Mouse (Mus musculus): ENCODE results near the gene Sim1. TPM values are rescaled to one million over a fixed set of nuclear protein-coding genes. Genes with fewer than 3 reads are reported as not detected.
A peak's percentile ranks its signal among the peaks of the same experiment; 100 is the strongest.

Gene Sim1
- polyA plus RNA-seq (2014; fragmentation: Nextera tagmentation; extraction: Ambion mirVana): 1.5 and 1.8 TPM in 2 replicates

- ATAC-seq: peak; percentile 97
- under 1% methylated on average over 54 of the region's 62 CpGs for WGBS
These were observed at the start of gene Sim1 for GRCm38 (mm10) chr10:50894170-50894991. Sim1 (plus strand) TSS chr10:50894754.

GRCm38 (mm10) chr10:50868202-50868601 is 26.4 kb upstream of the Sim1 start:
- Histone ChIP-seq H3K9me3 (replicated peaks; ENCODE audit: control insufficient read depth, low read length) (no peaks in the 10 kb centered on the region), H3K27ac (ENCODE audit: low read depth, low read length) (no peak overlapping the region), H3K4me3 (ENCODE audit: low read depth, low read length) (no peak overlapping the region), H3K27me3 (replicated peaks; ENCODE audit: control insufficient read depth, insufficient read depth, low read length) (no peaks in the 10 kb centered on the region), H3K9ac (ENCODE audit: low read length) (no peak overlapping the region), H3K4me1 (ENCODE audit: control insufficient read depth, insufficient read depth, low read length) (no peaks in the 10 kb centered on the region), H3K4me2 (ENCODE audit: low read length) (no peak overlapping the region), H3K36me3 (ENCODE audit: control insufficient read depth, insufficient read depth, low read length) (no peaks in the 10 kb centered on the region)
- DNase-seq (ENCODE audit: low spot score): no peak
- no peak for ATAC-seq
- 92% methylated on average over 4 of the region's 4 CpGs for WGBS

More at GRCm38 (mm10) chr10:50894170-50894991, at the start of gene Sim1:
- DNase-seq (ENCODE audit: low spot score): peak; percentile 97
- H3K4me3 ChIP-seq (ENCODE audit: low read depth, low read length): peak within 1 kb of the TSS; percentile 42
- no peak within 1 kb of the TSS for H3K27ac ChIP-seq (ENCODE audit: low read depth, low read length)
- H3K4me1 ChIP-seq (ENCODE audit: control insufficient read depth, insufficient read depth, low read length): peaks cover 8% of the 10 kb centered on the region; the same call in 1 of the 2 replicates
- H3K27me3 ChIP-seq (replicated peaks; ENCODE audit: control insufficient read depth, insufficient read depth, low read length): peaks cover 77% of the 10 kb centered on the region
- H3K4me2 ChIP-seq (ENCODE audit: low read length): peak within 1 kb of the TSS; percentile 83
- H3K9ac ChIP-seq (ENCODE audit: low read length): peak within 1 kb of the TSS; percentile 54; the same call in 1 of the 2 replicates
- no peaks in the 10 kb centered on the region for H3K9me3 ChIP-seq (replicated peaks; ENCODE audit: control insufficient read depth, low read length)
- H3K36me3 ChIP-seq (ENCODE audit: control insufficient read depth, insufficient read depth, low read length): no peaks in the 10 kb centered on the region

GRCm38 (mm10) chr10:50876952-50877351 is 17.6 kb upstream of the Sim1 start:
- H3K36me3 ChIP-seq (ENCODE audit: control insufficient read depth, insufficient read depth, low read length): no peaks in the 10 kb centered on the region
- 90% methylated on average over 5 of the region's 5 CpGs for WGBS

GRCm38 (mm10) chr10:50881476-50882069 is 13.0 kb upstream of the Sim1 start:
- 26% methylated on average over 2 of the region's 2 CpGs for WGBS
- Histone ChIP-seq H3K9me3 (replicated peaks; ENCODE audit: control insufficient read depth, low read length) (no peaks in the 10 kb centered on the region), H3K4me1 (ENCODE audit: control insufficient read depth, insufficient read depth, low read length) (no peaks in the 10 kb centered on the region), H3K27me3 (replicated peaks; ENCODE audit: control insufficient read depth, insufficient read depth, low read length) (no peaks in the 10 kb centered on the region), H3K27ac (ENCODE audit: low read depth, low read length) (no peak overlapping the region), H3K4me3 (ENCODE audit: low read depth, low read length) (no peak overlapping the region), H3K36me3 (ENCODE audit: control insufficient read depth, insufficient read depth, low read length) (no peaks in the 10 kb centered on the region), H3K9ac (ENCODE audit: low read length) (no peak overlapping the region), H3K4me2 (ENCODE audit: low read length) (no peak overlapping the region)
- ATAC-seq: peak; percentile 57
- DNase-seq (ENCODE audit: low spot score): peak; percentile 17

More at GRCm38 (mm10) chr10:50876952-50877351, 17.6 kb upstream of the Sim1 start:
- no peak overlapping the region for H3K27ac ChIP-seq (ENCODE audit: low read depth, low read length)
- DNase-seq (ENCODE audit: low spot score) (no peak), ATAC-seq (no peak)
- no peaks in the 10 kb centered on the region for H3K9me3 ChIP-seq (replicated peaks; ENCODE audit: control insufficient read depth, low read length)
- H3K4me3 ChIP-seq (ENCODE audit: low read depth, low read length): no peak overlapping the region
- no peak overlapping the region for H3K4me2 ChIP-seq (ENCODE audit: low read length)
- H3K4me1 ChIP-seq (ENCODE audit: control insufficient read depth, insufficient read depth, low read length): no peaks in the 10 kb centered on the region
- H3K27me3 ChIP-seq (replicated peaks; ENCODE audit: control insufficient read depth, insufficient read depth, low read length): no peaks in the 10 kb centered on the region
- H3K9ac ChIP-seq (ENCODE audit: low read length): no peak overlapping the region

DNA sequence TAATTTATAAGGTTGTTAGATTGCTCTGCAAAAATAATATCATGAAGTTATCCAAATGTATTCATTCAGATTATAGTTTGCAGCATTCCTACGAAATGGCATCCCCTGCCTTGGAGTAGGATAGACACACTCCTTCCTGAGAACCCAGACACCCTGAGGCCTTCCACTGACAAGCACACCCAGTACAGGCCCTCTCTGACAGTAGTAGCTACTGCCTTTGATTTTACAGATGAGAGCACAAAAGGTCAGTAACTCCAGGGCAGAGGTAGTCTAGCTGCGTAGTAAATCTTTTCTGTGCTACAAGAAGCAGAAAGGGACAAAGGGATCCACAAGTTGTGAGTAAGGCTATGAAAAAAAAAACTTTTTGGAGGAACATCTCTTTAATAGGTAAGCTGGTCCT is 12.2 kb upstream of the Sim1 start:
- Histone ChIP-seq H3K27me3 (replicated peaks; ENCODE audit: control insufficient read depth, insufficient read depth, low read length) (no peaks in the 10 kb centered on the region), H3K9me3 (replicated peaks; ENCODE audit: control insufficient read depth, low read length) (no peaks in the 10 kb centered on the region), H3K36me3 (ENCODE audit: control insufficient read depth, insufficient read depth, low read length) (no peaks in the 10 kb centered on the region), H3K27ac (ENCODE audit: low read depth, low read length) (no peak overlapping the region), H3K4me2 (ENCODE audit: low read length) (no peak overlapping the region), H3K9ac (ENCODE audit: low read length) (no peak overlapping the region), H3K4me3 (ENCODE audit: low read depth, low read length) (no peak overlapping the region), H3K4me1 (ENCODE audit: control insufficient read depth, insufficient read depth, low read length) (no peaks in the 10 kb centered on the region)
- no peak for DNase-seq (ENCODE audit: low spot score)
- WGBS: 81% methylated on average over 2 of the region's 2 CpGs
- ATAC-seq: no peak

DNA sequence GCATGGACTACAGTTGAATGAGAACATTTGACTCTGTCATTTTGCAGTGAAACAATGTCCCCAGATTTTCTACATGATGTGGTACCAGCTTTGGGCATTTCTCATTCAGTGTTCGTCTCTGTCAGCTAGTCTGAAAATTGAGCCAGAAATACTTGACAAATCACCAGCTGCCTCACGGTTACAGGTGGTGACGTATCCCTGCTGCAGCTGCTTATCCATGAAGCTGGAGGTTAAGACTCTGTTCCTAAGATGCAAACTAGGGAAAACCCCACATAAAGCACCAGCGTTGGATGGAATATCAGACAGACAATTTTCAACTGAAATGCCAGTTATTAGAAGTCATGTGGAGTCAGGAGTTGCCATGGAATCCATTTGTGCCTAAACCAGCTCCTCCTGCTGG is 8.2 kb upstream of the Sim1 start:
- DNase-seq (ENCODE audit: low spot score) (no peak), ATAC-seq (no peak)
- H3K9ac ChIP-seq (ENCODE audit: low read length): no peak overlapping the region
- no peak overlapping the region for H3K4me3 ChIP-seq (ENCODE audit: low read depth, low read length)
- no peaks in the 10 kb centered on the region for H3K4me1 ChIP-seq (ENCODE audit: control insufficient read depth, insufficient read depth, low read length)
- no peaks in the 10 kb centered on the region for H3K9me3 ChIP-seq (replicated peaks; ENCODE audit: control insufficient read depth, low read length)
- no peak overlapping the region for H3K4me2 ChIP-seq (ENCODE audit: low read length)
- H3K27ac ChIP-seq (ENCODE audit: low read depth, low read length): no peak overlapping the region
- no peaks in the 10 kb centered on the region for H3K36me3 ChIP-seq (ENCODE audit: control insufficient read depth, insufficient read depth, low read length)
- peaks cover 22% of the 10 kb centered on the region for H3K27me3 ChIP-seq (replicated peaks; ENCODE audit: control insufficient read depth, insufficient read depth, low read length)
- 63% methylated on average over 4 of the region's 4 CpGs for WGBS

DNA sequence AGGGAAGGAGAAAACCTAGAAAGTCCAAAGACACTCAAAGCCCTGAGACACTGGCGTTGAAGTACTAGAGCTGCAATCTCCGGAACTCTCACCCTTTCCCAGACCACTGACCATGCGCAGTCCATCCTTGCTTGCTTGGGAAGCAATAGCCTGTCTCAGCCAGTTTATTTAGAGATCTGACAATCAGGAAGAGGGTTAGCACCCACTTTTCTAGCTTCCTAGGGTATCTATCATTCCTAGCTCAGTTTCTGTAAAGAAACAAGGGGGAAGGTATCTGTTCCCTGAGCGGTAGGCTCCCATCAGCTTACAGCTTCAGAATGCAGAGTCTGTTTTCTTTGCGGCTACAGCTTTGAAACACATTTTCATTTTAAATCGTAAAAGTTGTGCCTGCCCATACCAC is 3.9 kb upstream of the Sim1 start:
- no peak overlapping the region for H3K27ac ChIP-seq (ENCODE audit: low read depth, low read length)
- peaks cover 60% of the 10 kb centered on the region for H3K27me3 ChIP-seq (replicated peaks; ENCODE audit: control insufficient read depth, insufficient read depth, low read length)
- WGBS: 14% methylated on average over 6 of the region's 6 CpGs
- H3K4me3 ChIP-seq (ENCODE audit: low read depth, low read length): no peak overlapping the region
- H3K4me1 ChIP-seq (ENCODE audit: control insufficient read depth, insufficient read depth, low read length): peaks cover 8% of the 10 kb centered on the region; the same call in 1 of the 2 replicates
- ATAC-seq (no peak), DNase-seq (ENCODE audit: low spot score) (no peak)
- H3K9ac ChIP-seq (ENCODE audit: low read length): no peak overlapping the region
- no peaks in the 10 kb centered on the region for H3K9me3 ChIP-seq (replicated peaks; ENCODE audit: control insufficient read depth, low read length)
- no peak overlapping the region for H3K4me2 ChIP-seq (ENCODE audit: low read length)
- no peaks in the 10 kb centered on the region for H3K36me3 ChIP-seq (ENCODE audit: control insufficient read depth, insufficient read depth, low read length)

GRCm38 (mm10) chr10:50891876-50892711 is 2.5 kb upstream of the Sim1 start:
- WGBS: under 1% methylated on average over 26 of the region's 26 CpGs
- DNase-seq (ENCODE audit: low spot score) (no peak), ATAC-seq (no peak)
- H3K27me3 ChIP-seq (replicated peaks; ENCODE audit: control insufficient read depth, insufficient read depth, low read length): peaks cover 70% of the 10 kb centered on the region
- H3K27ac ChIP-seq (ENCODE audit: low read depth, low read length): no peak overlapping the region
- H3K4me2 ChIP-seq (ENCODE audit: low read length): peak overlapping the region; percentile 20; the same call in 1 of the 2 replicates
- peaks cover 8% of the 10 kb centered on the region; the same call in 1 of the 2 replicates for H3K4me1 ChIP-seq (ENCODE audit: control insufficient read depth, insufficient read depth, low read length)
- no peaks in the 10 kb centered on the region for H3K36me3 ChIP-seq (ENCODE audit: control insufficient read depth, insufficient read depth, low read length)
- H3K9me3 ChIP-seq (replicated peaks; ENCODE audit: control insufficient read depth, low read length): no peaks in the 10 kb centered on the region
- H3K9ac ChIP-seq (ENCODE audit: low read length): no peak overlapping the region
- H3K4me3 ChIP-seq (ENCODE audit: low read depth, low read length): no peak overlapping the region
